Comparison of ENCODE assay signal across 10 mouse cellular contexts in genomic region chr3:63413046-63413911, GRCm38 (mm10).
DNase-seq lines count a peak whose midpoint lies in the region; ATAC-seq and TF ChIP-seq lines count a peak whose summit lies in the region.
"Had no signal": no experiment of that assay in that cellular context is flagged by ENCODE, and none has a peak within 500 bp of the region (broad histone marks: within the 10 kb centered on the region; RNA-seq: fewer than 3 reads in every experiment).

No protein-coding gene starts in this region.

- no peak for TF ChIP-seq CTCF in Patski (IDR thresholded peaks at IDR 0.05)

- WGBS in forebrain, embryonic 15.5 days, result 54% methylated on average over 6 of the region's 6 CpGs
- 75% methylated on average over 6 of the region's 6 CpGs for WGBS in forebrain, embryonic 12.5 days
- 69% methylated on average over 6 of the region's 6 CpGs for WGBS in limb, embryonic 10.5 days
- WGBS in heart, embryonic 11.5 days (ENCODE audit: insufficient replicate concordance), result 69% methylated on average over 6 of the region's 6 CpGs

- no peak overlapping the region for H3K27ac ChIP-seq in forebrain, embryonic 15.5 days (replicated peaks)
- H3K27ac ChIP-seq in forebrain, embryonic 12.5 days, result no peak overlapping the region
- H3K27ac ChIP-seq in limb, embryonic 10.5 days, result peak overlapping the region; percentile 66
- H3K27ac ChIP-seq in heart, embryonic 11.5 days (ENCODE audit: low read depth, low read length), result no peak overlapping the region

- H3K4me1 ChIP-seq in forebrain, embryonic 15.5 days, result no peaks in the 10 kb centered on the region
- no peaks in the 10 kb centered on the region for H3K4me1 ChIP-seq in forebrain, embryonic 12.5 days
- peaks cover 22% of the 10 kb centered on the region for H3K4me1 ChIP-seq in limb, embryonic 10.5 days
- no peaks in the 10 kb centered on the region for H3K4me1 ChIP-seq in heart, embryonic 11.5 days (ENCODE audit: control insufficient read depth, insufficient read depth, low read length)

- in situ Hi-C loops in Patski (cut with MboI; ENCODE audit: low pct_unique_long_range_greater_than_20kb), result no loop called here

- H3K27me3 ChIP-seq in forebrain, embryonic 15.5 days, result no peaks in the 10 kb centered on the region
- no peaks in the 10 kb centered on the region for H3K27me3 ChIP-seq in forebrain, embryonic 12.5 days
- H3K27me3 ChIP-seq in Patski, result no peaks in the 10 kb centered on the region
- no peaks in the 10 kb centered on the region for H3K27me3 ChIP-seq in limb, embryonic 10.5 days (ENCODE audit: low read depth, poor library complexity, severe bottlenecking)
- H3K27me3 ChIP-seq in heart, embryonic 11.5 days (ENCODE audit: control insufficient read depth, insufficient read depth, low read length), result no peaks in the 10 kb centered on the region

- H3K4me3 ChIP-seq in forebrain, embryonic 15.5 days, result no peak overlapping the region
- H3K4me3 ChIP-seq in forebrain, embryonic 12.5 days (replicated peaks), result no peak overlapping the region
- no peak overlapping the region for H3K4me3 ChIP-seq in limb, embryonic 10.5 days
- H3K4me3 ChIP-seq in heart, embryonic 11.5 days (ENCODE audit: low read depth, low read length), result no peak overlapping the region

- POLR2A ChIA-PET in Patski (lab: Charles Lee), result no interaction called here

- CTCF ChIA-PET in Patski (lab: Charles Lee), result interaction anchor here (0.9 to 1.0 kb wide), 3 partner anchors 12 to 115 kb away, joined by 3 to 5 read pairs (median 3); no protein-coding TSS in a partner anchor

- H3K9ac ChIP-seq in forebrain, embryonic 15.5 days (replicated peaks), result no peak overlapping the region
- H3K9ac ChIP-seq in forebrain, embryonic 12.5 days, result no peak overlapping the region
- H3K9ac ChIP-seq in heart, embryonic 11.5 days (ENCODE audit: low read depth, low read length), result no peak overlapping the region

- H3K36me3 ChIP-seq in forebrain, embryonic 15.5 days, result no peaks in the 10 kb centered on the region
- no peaks in the 10 kb centered on the region for H3K36me3 ChIP-seq in forebrain, embryonic 12.5 days (replicated peaks)
- H3K36me3 ChIP-seq in limb, embryonic 10.5 days, result no peaks in the 10 kb centered on the region
- H3K36me3 ChIP-seq in heart, embryonic 11.5 days (ENCODE audit: control insufficient read depth, insufficient read depth, low read length), result no peaks in the 10 kb centered on the region

- H3K9me3 ChIP-seq in forebrain, embryonic 15.5 days, result no peaks in the 10 kb centered on the region
- H3K9me3 ChIP-seq in forebrain, embryonic 12.5 days, result no peaks in the 10 kb centered on the region
- no peaks in the 10 kb centered on the region for H3K9me3 ChIP-seq in limb, embryonic 10.5 days (replicated peaks)
- no peaks in the 10 kb centered on the region for H3K9me3 ChIP-seq in heart, embryonic 11.5 days (replicated peaks; ENCODE audit: control insufficient read depth, low read length)

- peak; percentile 81 for ATAC-seq in forebrain, embryonic 15.5 days (replicated peaks)
- ATAC-seq in forebrain, embryonic 12.5 days (ENCODE audit: low FRiP score), result no peak
- peak; percentile 95 for ATAC-seq in Patski
- ATAC-seq in heart, embryonic 11.5 days (replicated peaks; ENCODE audit: insufficient number of reproducible peaks, low FRiP score, low TSS enrichment), result no peak
- ATAC-seq: inflammation-experienced regulatory T-cells, adult 6 months had no signal

- H3K4me2 ChIP-seq in forebrain, embryonic 15.5 days (replicated peaks), result no peak overlapping the region
- no peak overlapping the region for H3K4me2 ChIP-seq in forebrain, embryonic 12.5 days
- no peak overlapping the region for H3K4me2 ChIP-seq in heart, embryonic 11.5 days

- DNase-seq in Patski (ENCODE audit: low read depth, low spot score) (peak; percentile 97), adipocyte (ENCODE audit: low spot score) (no peak)
- peak; percentile 75 for DNase-seq in hindlimb bud, embryonic 11.5 days (ENCODE audit: extremely low spot score, low read depth, low spot score)
- no peak for DNase-seq in limb, embryonic 10.5 days (ENCODE audit: low spot score)
- no peak for DNase-seq in spleen, postnatal 4 days (ENCODE audit: low spot score in 2 of 2)
- DNase-seq: cerebellum, adult 9-10 months had no signal

Comparison
In these comparisons a context has a peak if more than half of its experiments do, and no peak if none do; other contexts are left out.
1. ATAC-seq: peak in forebrain, embryonic 15.5 days (single experiment) and Patski (single experiment); none in forebrain, embryonic 12.5 days (single experiment) and heart, embryonic 11.5 days (single experiment).
2. DNase-seq: peak in Patski (single experiment) and hindlimb bud, embryonic 11.5 days (single experiment); none in limb, embryonic 10.5 days (single experiment), adipocyte (single experiment) and spleen, postnatal 4 days (0 of 2).